Mouse (Mus musculus) left cerebral cortex, postnatal 25 days (tissue): ENCODE results near the gene Ubl7. TPM values are rescaled to one million over a fixed set of nuclear protein-coding genes. Genes with fewer than 3 reads are reported as not detected.

Experiments used
- DNase-seq, 2 experiments: peaks; one replicate each; pipeline ENCODE4 v3.0.0; 2022; ENCODE audit warnings: low spot score in 2 of 2, mixed read lengths in 1 of 2
- intact Hi-C: fragments of 180-260 bp; cut with DNase I; formaldehyde crosslinking; loops from one replicate; pipeline ENCODE4 v1.15.1; 2025
- total RNA-seq, 2 experiments: library from RNA; stranded (reverse); gene quantifications; 2 replicates each; pipeline ENCODE4 v1.2.3; 2021

The Ubl7 gene
- total RNA-seq, 2 experiments from 2014 or later: 103 to 113 TPM

DNA sequence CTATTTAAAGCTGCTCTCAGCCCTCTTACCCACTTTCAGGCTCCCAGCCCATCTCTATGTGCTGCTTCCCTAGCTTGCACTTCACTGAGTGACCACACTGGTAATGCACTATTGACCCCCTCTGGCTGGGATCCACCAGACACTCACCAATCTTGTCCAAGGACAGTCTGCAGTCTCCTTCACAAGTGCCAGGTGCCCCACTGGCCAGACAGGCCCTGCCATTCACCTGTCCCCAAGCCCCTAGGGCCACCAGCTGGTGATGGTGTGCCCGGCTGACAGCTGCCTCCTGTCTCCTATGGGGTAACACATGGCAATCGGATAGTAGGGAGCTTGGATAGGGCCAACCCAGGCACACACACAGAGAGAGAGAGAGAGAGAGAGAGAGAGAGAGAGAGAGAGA, 31.3 kb downstream of the Ubl7 start:
- no peak for DNase-seq

GRCm38 (mm10) chr9:57943067-57943466, 32.3 kb downstream of the Ubl7 start:
- DNase-seq: no peak
- intact Hi-C loops: loop anchor here (5.0 kb wide), 1 partner anchor 181 kb away; no protein-coding TSS in a partner anchor

More for the DNA sequence above, 31.3 kb downstream of the Ubl7 start:
- intact Hi-C loops: loop anchor here (5.0 kb wide), 1 partner anchor 180 kb away; no protein-coding TSS in a partner anchor

- DNase-seq: peak in 1 of 2 experiments; percentile 72
- intact Hi-C loops: loop anchor here (5.0 kb wide), 1 partner anchor 182 kb away; no protein-coding TSS in a partner anchor
These were observed 33.8 kb downstream of the Ubl7 start for GRCm38 (mm10) chr9:57944572-57944971.

DNA sequence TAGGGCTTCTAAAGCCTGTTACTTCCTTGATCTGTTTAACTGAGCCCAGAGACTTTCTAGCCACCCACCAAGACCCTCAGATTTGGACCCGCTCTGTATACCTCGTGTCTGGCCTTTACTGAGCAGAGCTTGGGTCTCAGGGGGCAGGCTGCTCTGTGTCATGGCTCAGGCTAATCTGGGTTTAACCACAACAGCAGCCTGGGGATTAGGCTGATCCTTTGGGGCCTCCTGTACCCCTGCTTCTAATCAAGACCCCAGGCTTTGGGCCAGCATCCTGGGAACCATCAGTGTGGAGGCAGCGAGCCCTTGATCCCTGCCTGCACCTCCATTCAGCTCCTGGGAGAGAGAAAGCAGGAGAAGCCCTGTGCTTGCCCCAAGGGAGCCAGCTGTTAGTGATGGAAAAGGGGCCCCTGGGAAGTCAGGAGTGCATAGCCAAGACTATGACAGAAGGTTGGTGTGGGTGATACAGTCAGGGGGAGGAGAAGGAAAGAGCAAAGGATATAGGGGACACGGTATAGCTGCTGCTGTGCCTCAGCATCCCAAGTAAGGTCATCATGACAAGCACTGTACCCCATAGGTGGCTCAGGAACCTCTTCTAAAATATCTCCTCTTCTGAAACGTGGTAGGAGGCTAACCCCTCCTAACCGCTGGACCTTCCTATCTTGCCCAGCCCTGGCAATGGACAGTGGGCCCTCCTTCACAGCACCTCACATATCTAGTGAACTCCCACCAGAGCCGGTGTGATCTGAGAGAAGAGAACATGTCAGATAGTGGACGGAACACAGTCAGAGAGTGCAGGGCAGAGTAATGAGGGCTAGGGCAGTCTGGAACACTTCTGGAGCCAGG, 35.2 kb downstream of the Ubl7 start:
- no peak for DNase-seq
- intact Hi-C loops: no loop called here

DNA sequence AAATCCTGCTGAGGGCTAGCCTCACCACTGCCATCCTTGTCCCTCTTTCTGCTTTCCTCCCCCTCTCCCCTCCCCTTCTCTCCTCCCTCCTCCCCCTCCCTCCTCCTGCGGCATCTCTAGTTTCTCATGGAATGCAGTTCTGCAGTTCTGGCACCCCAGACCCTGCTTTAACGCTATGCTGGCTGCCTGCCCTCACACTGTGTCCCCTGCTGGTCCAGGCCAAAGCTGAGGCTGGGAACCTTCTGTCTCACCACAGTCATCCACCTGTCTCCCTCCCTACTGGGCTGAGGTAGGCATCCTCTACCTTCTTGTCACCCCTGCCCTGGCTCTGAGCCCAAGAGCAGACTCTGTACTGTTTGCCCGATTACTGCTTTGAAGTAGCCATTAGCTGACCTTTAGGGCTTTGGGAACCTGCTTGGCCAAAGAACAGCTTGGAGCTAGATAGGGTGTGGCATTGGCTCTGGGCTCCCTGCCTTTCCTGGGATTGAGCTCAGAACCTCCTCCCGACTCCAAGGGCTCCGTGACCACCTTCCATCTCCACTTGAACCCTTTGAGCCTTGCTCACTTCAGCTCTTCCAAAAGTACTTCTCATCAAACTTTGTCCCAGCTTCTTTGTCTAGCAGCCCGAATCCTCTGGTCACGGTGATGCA, 36.7 kb downstream of the Ubl7 start:
- DNase-seq: no peak
- intact Hi-C loops: no loop called here

DNA sequence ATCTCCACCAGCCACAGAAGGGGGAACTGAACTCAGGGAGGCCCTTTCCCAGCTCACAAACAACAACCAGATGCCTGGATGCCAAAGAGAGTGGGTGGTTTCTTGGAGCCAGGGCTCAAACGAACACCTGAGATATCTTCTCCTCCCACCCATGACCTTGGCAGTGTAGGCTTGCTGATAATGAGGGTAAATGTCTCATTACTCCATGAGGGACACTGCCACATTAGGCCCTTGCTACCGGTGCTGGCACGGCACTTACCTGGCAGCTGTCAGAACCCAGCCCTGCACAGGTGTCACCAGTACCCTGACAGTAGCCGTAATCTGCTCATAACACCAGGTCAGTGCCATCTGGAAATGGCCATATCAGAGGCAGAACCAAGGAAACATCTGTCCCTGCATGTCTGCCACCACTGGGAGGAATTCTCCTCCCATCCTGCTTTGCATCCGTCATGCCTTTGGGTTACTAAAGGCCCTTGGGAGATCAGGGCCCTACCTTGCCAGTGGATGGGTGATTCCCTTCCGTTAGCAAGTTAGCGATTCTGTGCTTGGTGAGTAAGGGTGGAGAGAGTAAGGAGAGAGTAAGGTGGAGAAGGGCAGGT, 37.7 kb downstream of the Ubl7 start:
- DNase-seq: no peak
- intact Hi-C loops: no loop called here

- DNase-seq: no peak
- intact Hi-C loops: no loop called here
These were observed 38.4 kb downstream of the Ubl7 start for GRCm38 (mm10) chr9:57949102-57949704.

GRCm38 (mm10) chr9:57949879-57950278, 39.1 kb downstream of the Ubl7 start:
- intact Hi-C loops: no loop called here
- DNase-seq: no peak

DNA sequence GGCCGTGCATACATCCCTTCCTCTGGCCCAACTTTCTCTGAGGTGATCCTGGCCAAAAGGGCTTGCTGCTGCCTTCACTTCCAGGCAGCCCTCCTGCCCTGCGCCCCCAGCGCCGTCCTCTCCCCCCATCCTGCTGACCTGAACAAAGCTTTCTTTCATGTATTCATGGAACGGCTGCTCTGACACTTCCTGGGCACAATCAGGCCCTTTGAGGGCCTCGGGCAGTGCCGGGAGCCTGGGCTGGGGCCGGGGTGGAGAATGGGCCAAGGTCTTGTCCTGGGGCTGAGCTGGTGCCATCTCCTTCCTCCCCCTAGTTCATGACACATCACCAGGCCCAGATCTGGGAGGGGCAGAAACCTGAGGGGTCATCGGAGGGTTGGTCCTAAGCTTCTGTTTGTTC, 39.7 kb downstream of the Ubl7 start:
- intact Hi-C loops: no loop called here
- no peak for DNase-seq

GRCm38 (mm10) chr9:57951993-57952392, 41.2 kb downstream of the Ubl7 start:
- DNase-seq: no peak
- intact Hi-C loops: no loop called here

DNA sequence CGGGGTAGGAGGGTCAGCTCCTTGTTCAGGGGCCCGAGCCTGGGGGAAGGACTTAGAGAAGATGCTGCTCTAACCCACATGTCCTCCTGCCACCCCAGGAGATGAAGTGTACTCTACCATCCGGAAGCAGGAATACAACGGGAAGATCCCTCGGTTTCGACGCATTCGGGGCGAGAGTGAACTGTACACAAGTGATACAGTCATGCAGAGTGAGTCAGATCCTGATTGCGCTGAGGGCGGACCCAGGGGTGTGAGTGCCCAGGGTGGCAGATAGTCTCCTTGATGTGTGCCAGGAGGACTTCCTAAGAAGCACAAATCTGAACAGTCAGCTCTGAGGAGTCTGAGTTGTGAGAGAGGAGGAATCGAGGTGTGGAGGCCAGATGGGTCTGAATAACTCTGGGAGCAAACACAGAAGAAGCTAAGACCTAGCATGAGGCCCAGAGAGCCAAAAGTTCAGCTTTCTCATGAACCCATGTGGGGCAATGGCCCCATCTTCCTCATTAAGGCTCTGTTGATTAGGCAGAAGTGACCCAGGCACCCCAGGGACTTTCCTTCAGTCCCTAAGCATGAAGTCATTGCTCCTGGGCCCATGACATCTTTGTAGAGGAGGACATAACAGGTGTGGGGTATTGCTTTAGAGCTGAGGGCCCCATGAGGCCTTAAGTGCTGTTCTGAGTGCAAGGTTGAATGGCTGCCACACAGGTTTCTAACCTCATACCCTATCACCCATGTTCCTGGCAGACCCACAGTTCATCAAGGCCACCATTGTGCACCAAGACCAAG, 44.4 kb downstream of the Ubl7 start:
- intact Hi-C loops: no loop called here
- DNase-seq: peak in 1 of 2 experiments; percentile 69

DNA sequence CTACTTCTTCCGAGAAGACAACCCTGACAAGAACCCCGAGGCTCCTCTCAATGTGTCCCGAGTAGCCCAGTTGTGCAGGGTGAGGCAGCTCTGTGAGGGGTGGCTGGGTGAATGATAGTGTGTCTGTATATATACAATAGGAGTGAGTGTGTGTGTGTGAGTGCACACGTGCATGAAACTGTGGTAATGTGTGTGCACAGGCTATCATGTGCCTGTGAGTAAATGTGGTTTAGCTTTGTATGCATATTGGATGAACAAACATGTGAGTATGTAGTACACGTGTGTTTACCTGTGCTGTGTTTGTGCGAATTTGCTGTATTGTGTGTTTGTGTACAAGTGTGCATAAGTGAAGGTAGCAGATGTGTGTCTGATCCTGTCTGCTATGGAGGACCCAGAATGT, 45.0 kb downstream of the Ubl7 start:
- intact Hi-C loops: no loop called here
- DNase-seq: no peak

DNA sequence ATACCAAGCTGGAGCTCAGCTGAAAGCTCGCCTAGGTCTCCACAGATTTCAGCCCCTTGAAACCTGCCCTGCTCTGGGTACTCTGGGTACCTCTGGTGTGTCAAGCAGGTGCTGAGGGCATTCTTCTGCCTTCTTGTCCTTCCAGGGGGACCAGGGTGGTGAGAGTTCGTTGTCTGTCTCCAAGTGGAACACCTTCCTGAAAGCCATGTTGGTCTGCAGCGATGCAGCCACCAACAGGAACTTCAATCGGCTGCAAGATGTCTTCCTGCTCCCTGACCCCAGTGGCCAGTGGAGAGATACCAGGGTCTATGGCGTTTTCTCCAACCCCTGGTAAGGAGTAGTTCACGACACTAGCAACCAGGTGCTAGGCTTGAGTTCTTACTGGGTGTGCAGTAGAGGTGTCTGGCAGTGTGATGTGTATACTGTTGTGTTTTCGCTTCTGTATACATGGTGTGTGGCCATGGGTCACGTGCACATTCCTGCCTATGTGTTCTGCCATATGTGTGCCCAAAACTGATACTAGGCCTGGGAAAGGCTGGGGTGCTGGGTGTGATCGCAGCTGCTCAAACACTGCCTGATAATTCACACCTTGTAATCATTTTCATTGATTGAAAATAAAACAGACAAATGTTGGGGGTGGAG, 45.5 kb downstream of the Ubl7 start:
- DNase-seq: no peak
- intact Hi-C loops: no loop called here

GRCm38 (mm10) chr9:57956838-57957236, 46.1 kb downstream of the Ubl7 start:
- no peak for DNase-seq
- intact Hi-C loops: no loop called here

DNA sequence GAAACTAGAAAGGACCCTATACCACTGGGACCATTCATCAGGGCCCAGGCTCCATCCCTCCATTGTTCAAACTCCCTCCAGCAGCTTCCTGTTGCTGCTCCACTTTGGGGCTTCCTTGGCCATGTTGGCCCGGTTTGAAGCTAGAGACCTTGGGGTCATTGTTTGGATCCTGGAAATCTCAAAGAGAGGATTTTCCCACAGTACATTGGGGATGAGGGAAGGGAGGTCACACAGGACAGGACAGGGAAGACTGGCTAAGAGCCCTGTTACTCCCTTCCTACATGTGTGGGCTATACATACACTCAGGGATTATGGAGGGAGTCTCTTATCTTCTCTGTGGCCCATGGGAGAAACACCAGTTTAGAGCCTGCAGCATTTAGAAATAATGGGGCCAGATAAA, 47.8 kb downstream of the Ubl7 start:
- intact Hi-C loops: no loop called here

GRCm38 (mm10) chr9:57959399-57959798, 48.6 kb downstream of the Ubl7 start:
- intact Hi-C loops: no loop called here
- DNase-seq: peak in 1 of 2 experiments; percentile 75

More for the DNA sequence above, 47.8 kb downstream of the Ubl7 start:
- no peak for DNase-seq

DNA sequence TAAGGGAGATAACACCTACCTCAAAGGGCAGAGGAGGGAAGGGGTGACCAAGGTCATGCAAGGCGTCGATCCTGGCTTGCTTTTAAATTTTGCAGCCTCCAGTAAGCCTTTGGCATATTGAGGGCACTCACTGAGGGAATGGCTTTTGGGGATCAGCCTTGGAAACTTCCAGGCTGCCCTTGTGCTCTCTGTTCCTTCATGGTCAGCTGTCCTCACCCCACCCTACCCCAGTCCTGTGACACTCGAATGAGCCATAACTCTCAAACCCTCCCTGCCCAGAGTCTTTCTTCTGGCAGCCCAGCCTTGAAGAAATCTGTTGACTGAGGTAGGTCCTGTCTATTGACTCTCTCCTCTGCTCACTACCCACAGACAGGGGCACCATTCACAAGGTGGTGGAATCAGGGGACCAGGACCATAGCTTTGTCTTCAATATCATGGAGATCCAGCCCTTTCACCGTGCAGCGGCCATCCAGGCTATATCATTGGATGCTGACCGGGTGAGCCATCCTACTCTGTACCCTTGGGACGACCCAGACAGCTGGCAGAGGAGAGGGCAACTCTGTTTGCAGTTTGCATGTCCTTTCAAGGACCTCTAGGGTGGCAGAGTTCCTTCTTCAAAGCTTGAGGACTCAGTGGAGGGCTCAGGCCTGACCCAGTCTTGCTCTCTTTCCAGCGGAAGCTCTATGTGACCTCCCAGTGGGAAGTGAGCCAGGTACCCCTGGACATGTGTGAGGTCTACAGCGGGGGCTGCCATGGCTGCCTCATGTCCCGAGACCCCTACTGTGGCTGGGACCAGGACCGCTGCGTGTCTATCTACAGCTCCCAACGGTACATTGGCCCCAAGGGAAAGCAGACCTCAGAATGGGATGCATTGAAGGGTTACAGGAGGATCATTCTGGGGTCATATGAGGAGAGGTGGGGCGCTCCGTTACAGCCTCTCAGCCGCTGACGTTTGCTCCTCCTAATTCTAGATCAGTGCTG, 49.4 kb downstream of the Ubl7 start:
- DNase-seq: no peak

GRCm38 (mm10) chr9:57961226-57961625, 50.4 kb downstream of the Ubl7 start:
- intact Hi-C loops: no loop called here
- DNase-seq: no peak

More for the DNA sequence above, 49.4 kb downstream of the Ubl7 start:
- intact Hi-C loops: no loop called here
